Mouse (Mus musculus): ENCODE data around the gene Bhlhb9.

GRCm38 (mm10) chrX:135922162-135922561, 124.8 kb downstream of the Bhlhb9 start:
- TF ChIP-seq POLR2A (IDR thresholded peaks at IDR 0.05; ENCODE audit: extremely low read depth, insufficient read depth, low read length) (no peak), CTCF (IDR thresholded peaks at IDR 0.05; ENCODE audit: extremely low read depth, insufficient read depth, low read length) (no peak)

All from cortical plate, adult 2 months (tissue).